Mouse (Mus musculus): ENCODE data around the gene 4930432M17Rik.

DNA sequence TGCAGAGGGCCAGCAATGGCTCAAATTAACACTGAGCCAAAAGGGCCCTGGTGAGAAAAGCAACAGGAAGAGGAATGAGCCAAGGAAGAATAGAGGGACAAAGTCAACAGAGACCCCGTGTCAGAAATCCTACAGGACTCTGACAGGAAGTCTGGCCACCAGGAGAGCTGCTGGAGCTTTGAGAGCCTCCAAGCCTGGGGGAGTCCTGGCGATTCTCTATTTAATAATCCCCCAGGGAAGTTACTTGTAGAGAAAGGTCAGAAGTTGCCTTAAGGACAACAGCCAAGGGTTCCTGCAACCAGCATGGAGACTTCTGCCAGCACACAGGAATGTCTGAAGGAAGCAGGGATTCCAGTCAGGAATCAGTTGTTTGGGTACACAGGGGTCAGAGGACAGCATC lies 30.0 kb upstream of the 4930432M17Rik start:
- TF ChIP-seq CTCF (IDR thresholded peaks at IDR 0.05) = no peak
- TF ChIP-seq EP300 (IDR thresholded peaks at IDR 0.05; ENCODE audit: insufficient read depth, low read depth, low read length) = no peak
- no peak for TF ChIP-seq POLR2A (IDR thresholded peaks at IDR 0.05; ENCODE audit: insufficient read depth, low read depth, low read length)
